12 mouse cellular contexts compared by ENCODE assay signal in the genomic region with DNA sequence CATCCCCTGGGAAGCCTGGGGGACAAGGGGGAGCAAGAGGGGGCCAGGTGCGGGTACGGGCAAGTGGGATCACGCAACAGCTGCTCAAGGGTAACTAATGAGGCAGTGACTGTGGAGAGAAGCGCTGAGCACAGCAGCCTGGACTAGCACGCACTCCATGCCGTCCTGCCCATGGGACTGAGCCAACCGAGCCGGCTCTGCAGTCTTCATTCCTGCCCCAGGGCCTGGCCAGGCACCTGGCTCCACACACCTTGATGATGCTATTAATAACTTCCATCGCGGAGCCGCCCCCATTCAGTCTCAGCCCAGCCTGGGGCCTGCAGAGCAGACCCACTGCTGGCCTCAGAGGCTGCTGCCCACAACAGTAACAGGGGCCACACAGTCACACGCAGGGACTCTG. TPM values are rescaled to one million over a fixed set of nuclear protein-coding genes. Genes with fewer than 3 reads are reported as not detected.
"Had no signal": no experiment of that assay in that cellular context is flagged by ENCODE, and none has a peak within 500 bp of the region (broad histone marks: within the 10 kb centered on the region; RNA-seq: fewer than 3 reads in every experiment).

No protein-coding gene starts in this region.

- H3K4me2 ChIP-seq: midbrain, embryonic 13.5 days; neural tube, embryonic 15.5 days had no signal

- DNase-seq: lung, adult 18-20 months; right cerebral cortex, adult 18-20 months; right cerebral cortex, postnatal 25 days; thymus, adult 18-20 months; thymus, postnatal 14 days had no signal

- H3K9ac ChIP-seq: liver, embryonic 14.5 days; midbrain, embryonic 13.5 days; neural tube, embryonic 15.5 days had no signal

- H3K9me3 ChIP-seq: midbrain, embryonic 13.5 days; neural tube, embryonic 15.5 days had no signal

- H3K36me3 ChIP-seq: midbrain, embryonic 13.5 days; neural tube, embryonic 15.5 days had no signal

- H3K4me3 ChIP-seq: left cerebral cortex, adult 2 months; midbrain, embryonic 13.5 days; myocyte; neural tube, embryonic 15.5 days had no signal

- ATAC-seq: inflammation-experienced regulatory T-cells, adult 6 months; intestine, postnatal 0 days; midbrain, embryonic 13.5 days had no signal

- H3K27ac ChIP-seq: left cerebral cortex, adult 2 months; liver, embryonic 14.5 days; midbrain, embryonic 13.5 days; neural tube, embryonic 15.5 days had no signal

RNA-seq across cellular contexts. Expression of gene Kcnq4, which starts 36.2 kb away (rescaled TPM):
- polyA plus RNA-seq: inflammation-experienced regulatory T-cells, adult 6 months had no signal

RNA-seq across cellular contexts. Expression of gene Cited4, which starts 45.9 kb away (rescaled TPM):
- polyA plus RNA-seq: myocyte had no signal
